ENCODE assay signal across 23 mouse cellular contexts in the genomic region with DNA sequence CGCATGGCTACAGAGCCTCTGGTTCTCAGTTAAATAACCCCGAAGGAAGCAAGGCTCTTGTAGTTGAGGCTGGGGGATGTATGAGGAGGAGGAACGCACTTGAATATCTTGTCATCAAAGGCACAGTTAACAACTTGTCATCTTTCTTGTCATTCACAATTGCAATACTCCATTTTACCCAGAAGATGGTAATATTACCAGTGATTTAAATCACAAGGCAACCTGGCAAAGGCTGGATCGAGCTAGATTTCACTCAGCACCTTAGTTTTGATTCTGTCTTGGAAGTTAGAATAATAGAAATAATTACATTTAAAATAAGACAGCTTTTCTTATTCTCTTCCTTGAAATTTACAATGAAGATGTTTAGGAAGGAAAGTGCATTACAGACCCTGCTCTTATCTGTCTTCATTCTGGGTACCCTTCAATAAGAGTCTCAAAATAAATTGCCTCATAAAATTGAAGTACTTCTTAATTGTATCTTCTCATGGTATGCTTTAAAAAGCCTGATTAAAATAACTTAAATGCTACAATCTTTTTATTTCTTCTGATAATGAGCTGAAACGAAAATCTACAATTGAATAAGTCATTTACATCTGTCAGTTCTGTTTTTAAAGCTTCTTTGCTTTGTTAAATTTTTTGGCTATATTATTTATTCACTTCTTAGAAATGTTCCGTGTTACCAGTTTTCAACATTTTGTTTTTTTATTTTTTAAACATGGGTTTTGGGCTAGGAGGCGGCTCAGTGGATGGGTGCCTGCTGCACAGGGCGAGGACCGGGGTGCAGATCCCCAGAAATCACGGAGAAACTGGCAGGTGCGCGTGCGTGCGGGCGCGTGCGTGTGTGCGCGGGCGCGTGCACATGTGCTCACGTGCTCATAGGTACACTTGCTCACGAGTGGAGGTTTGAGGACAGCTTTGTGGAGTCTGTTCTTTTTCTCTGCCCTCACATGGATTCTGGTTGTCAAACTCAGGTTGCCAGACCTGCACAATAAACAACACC. TPM values are rescaled to one million over a fixed set of nuclear protein-coding genes. Genes with fewer than 3 reads are reported as not detected.
DNase-seq lines count a peak whose midpoint lies in the region; ATAC-seq and TF ChIP-seq lines count a peak whose summit lies in the region.
"Had no signal": no experiment of that assay in that cellular context is flagged by ENCODE, and none has a peak within 500 bp of the region (broad histone marks: within the 10 kb centered on the region; RNA-seq: fewer than 3 reads in every experiment).

No protein-coding gene starts in this region.

- no peak overlapping the region for H3K4me2 ChIP-seq in forebrain, embryonic 13.5 days
- H3K4me2 ChIP-seq in forebrain, embryonic 11.5 days (ENCODE audit: low read depth, low read length, severe bottlenecking): no peak overlapping the region
- no peak overlapping the region for H3K4me2 ChIP-seq in stomach, postnatal 0 days (replicated peaks; ENCODE audit: low read depth)
- H3K4me2 ChIP-seq: hindbrain, embryonic 15.5 days; intestine, embryonic 15.5 days; midbrain, embryonic 12.5 days had no signal

- no peak overlapping the region for H3K9ac ChIP-seq in forebrain, embryonic 13.5 days
- no peak overlapping the region for H3K9ac ChIP-seq in forebrain, embryonic 11.5 days (ENCODE audit: low read length)
- H3K9ac ChIP-seq in stomach, postnatal 0 days (ENCODE audit: low read length): no peak overlapping the region
- H3K9ac ChIP-seq: hindbrain, embryonic 15.5 days; intestine, embryonic 15.5 days; midbrain, embryonic 12.5 days had no signal

- 0 out of 2 replicates have a peak, but pooled peaks cover 5% of the 10 kb centered on the region for H3K27me3 ChIP-seq in forebrain, embryonic 13.5 days
- peaks cover 9% of the 10 kb centered on the region for H3K27me3 ChIP-seq in forebrain, embryonic 11.5 days (ENCODE audit: control insufficient read depth, insufficient read depth, low read length)
- no peaks in the 10 kb centered on the region for H3K27me3 ChIP-seq in stomach, postnatal 0 days (ENCODE audit: control insufficient read depth, insufficient read depth, low read length)
- H3K27me3 ChIP-seq: hindbrain, embryonic 15.5 days; intestine, embryonic 15.5 days had no signal

- no peaks in the 10 kb centered on the region for H3K36me3 ChIP-seq in forebrain, embryonic 13.5 days (ENCODE audit: poor library complexity, severe bottlenecking)
- no peaks in the 10 kb centered on the region for H3K36me3 ChIP-seq in forebrain, embryonic 11.5 days (ENCODE audit: control insufficient read depth, insufficient read depth, low read length)
- no peaks in the 10 kb centered on the region for H3K36me3 ChIP-seq in stomach, postnatal 0 days (ENCODE audit: control insufficient read depth, insufficient read depth, low read length)
- H3K36me3 ChIP-seq: heart, embryonic 10.5 days; hindbrain, embryonic 15.5 days; intestine, embryonic 15.5 days; midbrain, embryonic 12.5 days had no signal

- no peak for DNase-seq in forebrain, embryonic 11.5 days (ENCODE audit: low spot score)
- DNase-seq in left cerebral cortex, adult 2 months (ENCODE audit: extremely low spot score in 1 of 2, low spot score in 2 of 2): no peak
- no peak for DNase-seq in left cerebral cortex, postnatal 10 days (ENCODE audit: extremely low spot score in 1 of 2, low spot score in 2 of 2)
- peak; percentile 49 for DNase-seq in brain, adult 2 months (ENCODE audit: low read depth, low spot score)
- DNase-seq in stomach, postnatal 0 days (ENCODE audit: low spot score): no peak
- no peak for DNase-seq in adrenal gland, postnatal 36 days
- DNase-seq: adrenal gland, postnatal 25 days; cerebellum, adult 11-12 months; cerebellum, postnatal 14 days; heart, postnatal 4 days; kidney, adult 8-10 months; kidney, postnatal 14 days; thymus, postnatal 36 days had no signal

- WGBS in forebrain, embryonic 13.5 days: 90% methylated on average over 23 of the region's 23 CpGs
- 92% methylated on average over 23 of the region's 23 CpGs for WGBS in forebrain, embryonic 11.5 days
- WGBS in stomach, postnatal 0 days: 89% methylated on average over 23 of the region's 23 CpGs

- no peaks in the 10 kb centered on the region for H3K4me1 ChIP-seq in forebrain, embryonic 13.5 days
- H3K4me1 ChIP-seq in forebrain, embryonic 11.5 days (replicated peaks; ENCODE audit: control insufficient read depth, insufficient read depth, low read length): no peaks in the 10 kb centered on the region
- no peaks in the 10 kb centered on the region for H3K4me1 ChIP-seq in stomach, postnatal 0 days (replicated peaks; ENCODE audit: control insufficient read depth, insufficient read depth)
- H3K4me1 ChIP-seq: heart, embryonic 10.5 days; hindbrain, embryonic 15.5 days; intestine, embryonic 15.5 days had no signal

- peak; percentile 38 for TF ChIP-seq CTCF in left cerebral cortex, adult 2 months (IDR thresholded peaks at IDR 0.05)
- TF ChIP-seq CTCF in stomach, postnatal 0 days (IDR thresholded peaks at IDR 0.05; ENCODE audit: low read depth): peak; percentile 31; the same call in 1 of the 2 replicates

- H3K27ac ChIP-seq in forebrain, embryonic 13.5 days: no peak overlapping the region
- H3K27ac ChIP-seq in forebrain, embryonic 11.5 days (ENCODE audit: low read depth, low read length): no peak overlapping the region
- H3K27ac ChIP-seq in left cerebral cortex, adult 2 months: no peak overlapping the region
- H3K27ac ChIP-seq in stomach, postnatal 0 days (replicated peaks): no peak overlapping the region
- H3K27ac ChIP-seq: heart, embryonic 10.5 days; hindbrain, embryonic 15.5 days; intestine, embryonic 15.5 days; midbrain, embryonic 12.5 days had no signal

- H3K9me3 ChIP-seq in forebrain, embryonic 13.5 days (replicated peaks): no peaks in the 10 kb centered on the region
- H3K9me3 ChIP-seq in forebrain, embryonic 11.5 days (ENCODE audit: control insufficient read depth, low read length): no peaks in the 10 kb centered on the region
- H3K9me3 ChIP-seq in stomach, postnatal 0 days (ENCODE audit: control insufficient read depth, low read length): no peaks in the 10 kb centered on the region
- H3K9me3 ChIP-seq: heart, embryonic 10.5 days; hindbrain, embryonic 15.5 days; intestine, embryonic 15.5 days; midbrain, embryonic 12.5 days had no signal

- H3K4me3 ChIP-seq in forebrain, embryonic 13.5 days: no peak overlapping the region
- no peak overlapping the region for H3K4me3 ChIP-seq in forebrain, embryonic 11.5 days (ENCODE audit: low read depth, low read length)
- no peak overlapping the region for H3K4me3 ChIP-seq in left cerebral cortex, adult 2 months
- H3K4me3 ChIP-seq in stomach, postnatal 0 days (ENCODE audit: low read depth, low read length): no peak overlapping the region
- H3K4me3 ChIP-seq: heart, embryonic 10.5 days; hindbrain, embryonic 15.5 days; intestine, embryonic 15.5 days; midbrain, embryonic 12.5 days had no signal

- peak; percentile 38; the same call in 1 of the 2 replicates for ATAC-seq in forebrain, embryonic 13.5 days
- no peak for ATAC-seq in forebrain, embryonic 11.5 days (replicated peaks; ENCODE audit: low FRiP score)
- no peak for ATAC-seq in stomach, postnatal 0 days (ENCODE audit: low FRiP score, low TSS enrichment)
- ATAC-seq: intestine, embryonic 15.5 days; lung, postnatal 0 days had no signal

- no peak for TF ChIP-seq EP300 in stomach, postnatal 0 days (optimal IDR thresholded peaks at IDR 0.05)

- intact Hi-C loops in left cerebral cortex, adult 2 months (cut with DNase I): loop anchor here (5.0 kb wide), 1 partner anchor 272 kb away; no protein-coding TSS in a partner anchor
- intact Hi-C loops in left cerebral cortex, postnatal 10 days (cut with DNase I): loop anchor here (5.0 kb wide), 1 partner anchor 77 kb away; no protein-coding TSS in a partner anchor

RNA-seq across cellular contexts. Expression of a gene that starts 7.2 kb away (rescaled TPM):
- 0.15 and 0.16 TPM in 2 replicates for polyA plus RNA-seq in forebrain, embryonic 13.5 days (2015; fragmentation: Nextera tagmentation; extraction: Ambion mirVana)
- polyA plus RNA-seq in forebrain, embryonic 11.5 days (2014; fragmentation: Nextera tagmentation; extraction: Ambion mirVana): 0.36 TPM in 1 of 2 replicates, not detected in the other
- under 1 TPM; 0.28 to 0.32 TPM for total RNA-seq in left cerebral cortex, adult 2 months (2021)
- under 1 TPM; 0.34 to 0.39 TPM for total RNA-seq in left cerebral cortex, postnatal 10 days (2021)
- 0.08 TPM in 1 of 2 replicates, not detected in the other for polyA plus RNA-seq in stomach, postnatal 0 days (2015; fragmentation: Nextera tagmentation; extraction: Ambion mirVana)
- total RNA-seq in adrenal gland, postnatal 36 days (2021): not detected
- total RNA-seq: adrenal gland, postnatal 25 days; gastrocnemius, adult 8-10 months; heart, postnatal 4 days; liver, adult 2 months had no signal
- polyA plus RNA-seq: heart, embryonic 10.5 days; liver, adult 2 months; liver, embryonic 16.5 days; lung, postnatal 0 days; spleen, adult 2 months had no signal
